Mouse (Mus musculus): Measurements from ENCODE around the gene Tceal8.
A peak's percentile ranks its signal among the peaks of the same experiment; 100 is the strongest.

Tceal8 gene

GRCm38 (mm10) chrX:136127744-136128064, 44.4 kb downstream of the Tceal8 start:
- peak; percentile 43 for DNase-seq (ENCODE audit: low read depth)

- no peak for DNase-seq (ENCODE audit: low read depth)
These were observed 45.0 kb downstream of the Tceal8 start for GRCm38 (mm10) chrX:136127038-136127743.
